Mouse (Mus musculus) monocyte, adult 2 months (primary cell): ENCODE data around the gene Serpine1.

Source experiments
- DNase-seq, 2 experiments: peaks; one replicate each; pipeline ENCODE4 v3.0.0; 2022; ENCODE audit warnings: low spot score in 2 of 2, low read depth in 1 of 2

Serpine1 gene

DNA sequence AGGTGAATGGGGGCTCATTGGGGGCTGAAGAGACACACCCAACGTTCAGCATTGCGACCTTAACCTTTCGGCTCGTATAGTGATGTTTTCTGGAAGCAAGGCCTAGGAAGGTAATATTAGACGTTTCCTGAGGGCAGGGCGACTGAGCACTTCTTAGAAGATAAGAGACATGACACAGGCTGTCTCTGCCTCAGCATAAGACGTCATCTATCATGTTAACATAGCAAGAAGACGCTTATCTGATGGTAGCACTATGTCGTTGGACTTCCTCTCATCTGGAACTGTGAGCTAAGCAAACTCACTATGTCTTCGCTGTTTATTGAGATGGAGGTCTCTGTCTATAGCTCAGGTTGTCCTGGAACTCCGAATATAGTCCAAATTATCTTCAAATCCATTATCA, 26.4 kb upstream of the Serpine1 start:
- DNase-seq: no peak

GRCm38 (mm10) chr5:137096037-137096436, 24.0 kb upstream of the Serpine1 start:
- no peak for DNase-seq

GRCm38 (mm10) chr5:137095135-137095534, 23.1 kb upstream of the Serpine1 start:
- DNase-seq: no peak

DNA sequence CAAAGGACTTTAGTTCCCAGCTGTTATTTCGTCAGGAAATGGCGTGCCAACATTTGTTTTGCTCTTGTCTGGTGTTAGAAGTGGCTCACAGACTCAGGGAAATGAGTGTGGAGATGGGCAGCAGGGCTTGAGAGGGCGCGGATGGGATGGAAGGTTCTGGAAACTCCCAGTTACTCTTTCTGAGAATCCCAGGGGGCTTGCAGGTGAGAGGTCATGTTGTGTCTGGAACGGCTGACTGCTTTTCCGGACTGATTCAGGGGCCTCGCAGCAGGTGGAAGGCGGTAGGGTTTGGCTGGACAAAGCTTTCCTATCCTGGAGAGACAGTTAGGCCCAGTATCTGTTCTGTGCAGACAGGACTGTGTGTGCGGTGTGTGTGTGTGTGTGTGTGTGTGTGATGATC, 21.7 kb upstream of the Serpine1 start:
- DNase-seq: no peak

- DNase-seq: no peak
Measured at GRCm38 (mm10) chr5:137091560-137091959, 19.5 kb upstream of the Serpine1 start.

GRCm38 (mm10) chr5:137090870-137091269, 18.8 kb upstream of the Serpine1 start:
- DNase-seq: no peak

GRCm38 (mm10) chr5:137087410-137087809, 15.3 kb upstream of the Serpine1 start:
- DNase-seq: no peak

- no peak for DNase-seq
Measured at GRCm38 (mm10) chr5:137085731-137086130, 13.7 kb upstream of the Serpine1 start.

- DNase-seq: no peak
Measured at GRCm38 (mm10) chr5:137085021-137085420, 13.0 kb upstream of the Serpine1 start.

GRCm38 (mm10) chr5:137083051-137083450, 11.0 kb upstream of the Serpine1 start:
- no peak for DNase-seq

DNA sequence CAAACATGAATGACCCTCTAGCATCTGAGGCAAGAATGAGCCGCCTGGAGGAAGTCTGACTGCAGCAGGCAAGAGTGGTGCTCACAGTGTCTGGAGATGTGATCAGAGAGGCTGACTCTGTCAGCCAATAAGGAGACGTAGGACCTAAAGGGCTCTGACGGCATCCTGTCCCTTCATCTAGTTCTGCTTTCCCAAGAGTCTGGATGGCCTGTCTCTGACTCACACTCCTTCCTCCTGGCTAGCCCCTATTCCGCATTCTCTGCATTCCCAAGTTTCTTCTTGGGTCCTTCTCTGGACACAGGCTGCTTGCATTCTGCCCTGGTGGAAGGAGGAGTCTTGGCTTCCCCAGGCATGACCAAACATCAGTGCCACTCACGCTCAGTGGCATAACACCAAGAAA, 7.8 kb upstream of the Serpine1 start:
- no peak for DNase-seq

GRCm38 (mm10) chr5:137078616-137079015, 6.5 kb upstream of the Serpine1 start:
- no peak for DNase-seq

GRCm38 (mm10) chr5:137078041-137078440, 6.0 kb upstream of the Serpine1 start:
- DNase-seq: no peak

- no peak for DNase-seq
Measured at GRCm38 (mm10) chr5:137077187-137077586, 5.1 kb upstream of the Serpine1 start.

- peak in 1 of 2 experiments; percentile 27 for DNase-seq
Measured at GRCm38 (mm10) chr5:137076191-137076930, 4.3 kb upstream of the Serpine1 start.

DNA sequence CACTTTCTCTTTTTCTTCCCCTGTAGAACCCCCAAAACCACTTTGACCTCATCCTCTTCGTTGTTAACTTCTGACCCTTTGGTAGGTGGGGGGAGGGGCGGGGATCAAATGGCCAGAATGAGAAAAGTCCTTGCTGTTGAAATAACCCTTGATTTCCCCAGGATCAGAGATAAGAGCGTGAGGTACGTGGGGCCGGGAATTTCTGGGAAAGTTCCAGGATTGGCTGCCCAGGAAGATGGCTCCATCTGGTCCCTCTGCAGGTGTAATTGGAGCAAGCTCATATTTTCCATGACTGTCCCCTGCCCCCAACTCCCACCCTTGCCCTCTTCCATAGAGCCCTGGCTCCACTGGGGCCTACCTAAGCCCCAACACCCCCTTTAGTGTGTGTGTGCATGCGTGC, 3.7 kb upstream of the Serpine1 start:
- no peak for DNase-seq

GRCm38 (mm10) chr5:137074191-137074651, 2.2 kb upstream of the Serpine1 start:
- DNase-seq: no peak

DNA sequence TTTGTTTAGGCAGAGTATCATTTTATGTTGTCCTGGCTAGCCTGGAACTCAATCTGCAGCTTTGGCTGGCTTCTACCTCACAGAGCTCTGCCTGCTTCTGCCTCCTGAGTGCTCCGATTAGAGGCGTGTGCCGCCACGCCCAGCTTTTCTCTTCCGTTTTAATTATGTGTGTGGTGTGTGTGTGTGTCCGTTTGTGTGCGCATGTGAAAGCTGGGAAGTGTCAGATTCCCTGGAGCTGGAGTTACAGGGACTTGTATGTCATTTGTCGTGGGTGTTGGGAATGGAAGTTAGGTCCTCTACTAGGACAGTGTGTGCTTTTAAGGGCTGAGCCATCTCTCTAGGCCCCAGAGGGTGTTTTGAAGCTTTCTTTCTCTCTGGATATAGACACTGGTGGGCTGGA, 1.1 kb upstream of the Serpine1 start:
- DNase-seq: no peak

DNA sequence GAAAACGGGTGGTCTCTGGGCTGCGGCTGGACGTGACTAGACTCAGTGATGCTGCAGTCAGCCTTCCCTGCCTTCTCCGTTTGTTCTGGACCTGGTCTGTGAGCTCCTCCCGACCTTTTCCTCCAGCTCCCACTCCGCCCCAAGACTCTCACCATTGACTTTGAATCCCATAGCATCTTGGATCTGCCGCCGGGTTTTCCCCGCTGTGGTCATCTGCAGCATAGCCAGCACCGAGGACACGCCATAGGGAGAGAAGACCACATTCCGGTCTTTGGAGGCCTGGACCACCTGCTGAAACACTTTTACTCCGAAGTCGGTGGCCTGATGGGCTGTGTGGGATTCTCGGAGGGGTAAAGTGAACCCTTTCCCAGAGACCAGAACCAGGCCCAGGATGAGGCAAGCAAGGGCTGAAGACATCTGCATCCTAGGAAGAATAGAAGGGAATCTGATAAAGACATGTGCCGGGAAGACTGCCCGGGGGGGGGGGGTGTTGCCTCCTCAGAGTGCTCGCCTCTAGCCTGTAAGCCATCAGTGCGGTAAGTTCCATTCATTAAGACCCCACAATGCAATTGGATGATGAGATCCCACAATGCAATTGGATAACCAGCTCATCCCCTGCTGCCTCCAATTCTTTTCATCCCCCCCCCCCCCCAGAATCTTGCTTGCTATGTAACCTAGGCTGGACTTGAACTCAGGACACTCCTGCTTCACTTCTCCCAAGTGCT, 1.0 kb downstream of the Serpine1 start:
- no peak for DNase-seq

DNA sequence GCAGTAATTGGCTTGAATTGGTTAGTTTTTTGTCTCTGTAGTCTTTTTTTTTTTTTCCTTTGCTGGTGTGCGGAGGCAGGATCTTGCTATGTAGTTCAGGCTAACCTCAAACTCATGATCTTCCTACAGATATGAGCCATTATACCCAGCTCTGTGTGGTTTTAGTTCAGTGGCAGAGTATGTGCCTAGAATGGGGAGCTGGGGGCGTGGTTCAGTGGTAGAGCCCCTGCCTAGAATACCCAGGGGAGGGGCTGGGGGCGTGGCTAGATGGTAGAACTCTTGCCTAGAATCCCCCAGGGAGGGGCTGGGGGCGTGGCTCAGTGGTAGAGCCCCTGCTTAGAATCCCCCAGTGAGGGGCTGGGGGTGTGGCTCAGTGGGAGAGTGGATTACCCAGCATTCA, 3.4 kb downstream of the Serpine1 start:
- no peak for DNase-seq

GRCm38 (mm10) chr5:137065923-137066322, 6.1 kb downstream of the Serpine1 start:
- DNase-seq: no peak

DNA sequence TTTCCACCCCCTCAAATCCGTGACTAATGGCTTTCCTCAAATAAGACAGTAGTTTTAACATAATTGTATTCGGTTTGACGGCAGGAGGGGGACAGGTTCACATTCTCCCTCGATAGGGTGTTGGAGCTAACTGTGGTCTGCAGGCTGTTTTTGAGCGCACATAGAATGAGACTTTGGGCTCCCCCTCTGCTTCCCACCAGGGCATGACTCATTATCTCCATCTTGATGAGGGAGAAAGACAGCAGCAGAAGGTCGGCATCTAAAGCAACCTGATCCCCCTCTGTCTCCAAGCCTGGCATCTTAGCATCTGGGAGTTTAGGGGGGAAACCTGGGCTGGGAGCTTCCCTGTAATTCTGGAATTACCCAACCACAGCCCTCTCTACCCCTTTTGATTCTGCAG, 6.6 kb downstream of the Serpine1 start:
- no peak for DNase-seq

GRCm38 (mm10) chr5:137062601-137063000, 9.5 kb downstream of the Serpine1 start:
- DNase-seq: no peak
